Mouse (Mus musculus): ENCODE data around the gene Anapc11.
A peak's percentile ranks its signal among the peaks of the same experiment; 100 is the strongest.
"Not testable (repeated sequence)": the region's sequence is repeated elsewhere in the genome, so short reads cannot be mapped to it uniquely, and the experiment has no call there.

Anapc11 gene

DNA sequence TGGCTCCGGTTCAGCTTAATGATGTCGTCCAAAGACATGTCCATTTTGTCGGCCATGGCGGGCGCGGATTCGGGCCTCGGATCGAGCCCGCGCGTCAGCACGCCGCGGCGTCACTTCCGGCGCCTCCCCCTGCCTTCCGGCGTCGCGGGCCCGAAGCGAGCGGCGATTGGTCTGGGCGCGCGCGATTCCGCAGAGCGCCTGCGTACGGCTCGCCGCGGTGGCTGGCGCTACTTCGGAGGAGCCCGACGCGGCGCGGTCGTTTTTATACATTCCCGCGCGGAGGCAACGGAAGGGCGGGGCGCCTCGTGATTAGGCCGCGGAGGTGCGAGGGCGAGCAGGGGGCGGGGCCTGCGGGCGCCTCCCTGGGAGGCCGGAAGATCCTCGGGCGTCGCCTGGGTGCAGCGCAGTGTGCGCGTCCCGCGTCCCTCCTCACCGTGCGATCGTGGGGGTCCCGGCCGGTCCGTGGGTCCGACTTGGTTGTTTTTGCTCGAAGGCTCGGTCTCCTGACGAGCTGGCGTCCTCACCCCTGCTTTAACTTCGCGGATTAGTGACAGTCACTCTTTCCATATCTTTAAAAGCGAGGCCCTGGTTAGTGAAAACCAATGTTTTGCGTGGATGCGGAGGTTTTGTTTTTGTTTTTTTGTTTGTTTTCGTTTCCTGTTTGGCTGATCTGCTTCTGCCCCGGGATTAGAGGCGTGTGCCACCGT lies at the start of gene Anapc11, which contains the start of gene Alyref:
Gene Anapc11, plus strand, starts transcription at position 139 of the 707 bp plus-strand sequence.
Gene Alyref, minus strand, starts transcription at position 83 of the 707 bp plus-strand sequence.
- DNase-seq = peak; percentile 91 to 94

- no peak for DNase-seq
These were observed 49.4 kb upstream of the Anapc11 start for GRCm38 (mm10) chr11:120548786-120549167.

- DNase-seq = peak; percentile 93 to 95
These were observed 48.9 kb upstream of the Anapc11 start, which contains the start of gene Mcrip1 for GRCm38 (mm10) chr11:120549168-120549945. Gene Mcrip1, minus strand, starts transcription at chr11:120549727.

DNA sequence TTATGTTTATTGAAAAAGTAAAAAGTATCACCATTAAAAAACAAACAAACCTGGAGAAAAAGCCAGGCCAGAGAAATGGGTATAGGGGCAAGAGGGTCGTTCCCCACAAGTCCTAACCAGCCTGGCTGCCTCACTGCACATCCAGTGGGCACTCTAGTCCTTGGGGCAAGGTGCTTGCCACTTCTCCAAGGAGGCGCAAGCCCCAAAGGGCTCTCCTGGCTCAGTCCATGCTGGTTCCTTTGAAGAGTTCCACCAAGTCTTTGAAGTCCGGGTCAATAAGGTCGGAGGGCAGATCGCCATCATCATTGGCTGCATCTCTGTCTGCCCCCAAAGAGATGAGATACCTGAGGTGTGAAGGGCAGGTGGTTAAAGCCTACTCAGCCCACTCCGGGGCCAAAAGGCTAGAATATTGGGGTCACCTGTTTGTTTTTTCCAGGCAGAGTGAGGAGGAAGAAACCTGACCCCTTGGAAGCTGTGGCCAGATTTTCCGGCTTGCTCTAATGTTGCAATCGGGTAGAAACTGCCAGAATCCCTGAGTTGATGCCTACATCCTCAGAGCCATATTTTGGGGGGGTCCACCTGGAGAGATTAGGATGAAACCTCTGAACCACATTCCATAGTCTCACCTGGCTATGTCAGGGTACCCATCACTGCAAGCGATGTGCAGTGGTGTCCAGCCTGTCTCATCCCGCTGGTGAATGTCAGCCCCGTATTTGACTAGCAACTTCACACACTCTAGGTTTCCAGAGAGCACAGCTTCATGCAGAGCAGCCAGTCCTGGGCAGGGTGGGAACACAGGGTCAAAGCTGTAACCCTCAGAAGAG lies 48.0 kb upstream of the Anapc11 start:
- peak in 1 of 2 experiments; percentile 19 for DNase-seq

DNA sequence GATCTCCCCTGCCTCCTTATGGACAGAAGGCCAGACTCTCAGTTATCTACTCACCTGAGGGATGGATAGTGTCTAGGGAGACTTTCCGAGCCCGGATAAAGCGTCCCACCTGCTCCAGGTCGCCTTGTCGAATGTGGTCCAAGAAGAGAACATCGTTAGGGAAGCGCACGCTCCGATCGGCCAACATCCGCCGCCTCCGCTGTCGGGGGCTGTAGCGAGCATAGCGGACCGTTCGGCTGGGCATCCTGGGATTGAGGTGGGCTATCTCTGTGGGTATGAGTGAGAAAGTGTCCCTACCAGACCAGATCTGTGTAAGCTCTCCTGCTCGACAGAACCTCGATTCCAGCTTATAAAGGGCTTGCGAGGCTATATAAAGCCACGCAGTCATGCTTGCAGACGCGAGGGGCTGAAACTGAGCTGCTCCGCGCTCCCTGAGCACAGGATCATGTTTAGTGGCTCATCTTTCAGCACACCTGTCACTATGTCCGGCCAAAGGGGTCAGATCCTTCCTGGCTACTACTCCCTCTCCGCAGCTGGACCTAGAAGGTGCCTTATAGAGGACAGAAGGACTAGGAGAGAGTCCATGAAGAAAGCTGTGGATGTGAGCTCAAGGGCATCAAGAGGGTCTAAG lies 47.3 kb upstream of the Anapc11 start, which contains the start of gene Ppp1r27:
Gene Ppp1r27, minus strand, starts transcription at position 323 of the 631 bp plus-strand sequence.
- DNase-seq = no peak

DNA sequence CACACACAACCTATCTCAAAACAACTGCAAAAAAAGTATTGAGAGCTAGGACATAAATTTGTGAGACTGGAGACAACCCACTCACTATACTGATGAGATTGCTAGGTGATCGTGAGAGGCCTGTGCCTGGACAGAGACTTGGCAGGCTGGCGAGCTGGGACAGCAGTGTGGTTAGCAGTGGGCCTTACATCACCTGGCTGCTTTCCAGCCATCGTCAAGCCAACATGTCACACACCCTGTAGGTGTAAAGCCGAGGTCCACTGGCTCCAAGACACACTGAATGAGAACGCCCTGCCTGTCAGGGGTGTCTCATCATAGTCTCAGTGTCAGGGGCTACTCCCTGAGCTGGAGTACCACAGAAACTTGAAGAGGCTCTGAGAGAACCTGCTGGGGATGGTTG lies 45.5 kb upstream of the Anapc11 start:
- no peak for DNase-seq

DNA sequence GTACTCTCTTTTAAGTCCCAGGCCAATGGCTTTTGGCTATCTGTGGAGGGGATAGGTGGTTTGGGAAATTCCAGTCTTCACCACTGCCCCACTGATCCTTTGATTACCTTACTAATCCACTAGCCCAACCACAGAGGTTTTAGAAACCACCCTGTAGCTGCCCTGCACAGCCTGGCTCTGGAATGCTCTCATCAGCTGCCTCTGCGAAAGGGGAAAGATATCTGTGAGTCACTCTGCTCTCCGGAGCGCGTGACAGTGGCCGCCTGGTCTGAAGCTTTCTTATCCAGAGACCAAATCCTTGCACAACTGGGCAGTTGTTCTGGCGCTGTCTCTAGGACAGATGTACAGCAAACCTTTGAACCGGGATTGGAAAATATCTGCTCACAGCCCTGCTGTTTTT lies 43.4 kb upstream of the Anapc11 start:
- no peak for DNase-seq

GRCm38 (mm10) chr11:120555260-120555659 lies 43.0 kb upstream of the Anapc11 start:
- no peak for DNase-seq

DNA sequence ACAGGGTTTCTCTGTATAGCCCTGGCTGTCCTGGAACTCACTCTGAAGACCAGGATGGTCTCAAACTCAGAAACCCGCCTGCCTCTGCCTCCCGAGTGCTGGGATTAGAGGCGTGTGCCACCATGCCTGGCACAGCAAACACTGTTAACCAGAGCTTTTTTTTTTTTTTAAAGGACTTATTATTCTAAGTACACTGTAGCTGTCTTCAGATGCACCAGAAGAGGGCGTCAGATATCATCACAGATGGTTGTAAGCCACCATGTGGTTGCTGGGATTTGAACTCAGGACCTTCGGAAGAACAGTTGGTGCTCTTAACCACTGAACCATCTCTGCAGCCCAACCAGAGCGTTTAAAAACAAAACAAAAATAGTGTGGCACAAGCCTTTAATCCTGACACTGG lies 39.4 kb upstream of the Anapc11 start:
- DNase-seq = not testable (repeated sequence)

- DNase-seq = no peak
These were observed 37.1 kb upstream of the Anapc11 start for GRCm38 (mm10) chr11:120560952-120561728.

- no peak for DNase-seq
These were observed 35.3 kb upstream of the Anapc11 start for GRCm38 (mm10) chr11:120562949-120563348.

DNA sequence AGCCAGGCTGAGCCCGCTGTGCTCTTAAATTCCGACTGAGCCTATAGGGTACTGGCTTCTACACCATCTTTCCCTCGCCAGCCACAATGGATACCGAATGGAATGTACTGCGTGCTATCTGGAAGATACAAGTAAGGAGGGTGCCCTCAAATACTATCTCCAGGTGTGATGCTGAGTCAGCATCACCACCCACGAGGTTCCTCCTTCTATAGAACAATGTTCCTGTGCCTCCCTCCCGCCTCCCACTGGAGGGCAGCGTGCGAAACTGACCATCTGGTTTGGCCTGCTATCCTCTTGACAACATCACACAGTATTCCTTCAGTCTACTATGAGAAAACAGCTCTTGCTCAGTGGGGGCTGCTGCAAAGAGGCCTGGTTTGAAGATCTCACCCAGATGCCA lies 33.1 kb upstream of the Anapc11 start:
- DNase-seq = no peak

GRCm38 (mm10) chr11:120568324-120568723 lies 29.9 kb upstream of the Anapc11 start:
- no peak for DNase-seq

DNA sequence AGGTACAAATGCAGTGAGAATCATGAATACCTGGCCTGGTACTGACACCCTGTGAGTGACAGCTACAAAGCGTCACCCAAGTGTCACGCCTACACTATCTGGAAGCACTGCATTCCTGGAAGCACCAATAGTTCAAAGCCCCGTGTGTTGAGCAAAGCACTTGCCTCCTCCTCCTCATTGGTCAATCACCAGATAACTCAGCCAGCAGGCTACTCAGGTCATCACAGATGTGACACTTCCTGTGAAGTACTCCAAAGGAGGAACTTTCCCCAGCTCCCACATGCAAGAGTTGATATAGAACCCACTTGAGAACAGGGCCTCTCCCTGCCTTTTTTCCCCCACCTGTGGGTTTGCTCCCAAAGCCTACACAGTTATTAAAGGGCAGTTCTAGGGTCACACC lies 27.1 kb upstream of the Anapc11 start:
- no peak for DNase-seq

DNA sequence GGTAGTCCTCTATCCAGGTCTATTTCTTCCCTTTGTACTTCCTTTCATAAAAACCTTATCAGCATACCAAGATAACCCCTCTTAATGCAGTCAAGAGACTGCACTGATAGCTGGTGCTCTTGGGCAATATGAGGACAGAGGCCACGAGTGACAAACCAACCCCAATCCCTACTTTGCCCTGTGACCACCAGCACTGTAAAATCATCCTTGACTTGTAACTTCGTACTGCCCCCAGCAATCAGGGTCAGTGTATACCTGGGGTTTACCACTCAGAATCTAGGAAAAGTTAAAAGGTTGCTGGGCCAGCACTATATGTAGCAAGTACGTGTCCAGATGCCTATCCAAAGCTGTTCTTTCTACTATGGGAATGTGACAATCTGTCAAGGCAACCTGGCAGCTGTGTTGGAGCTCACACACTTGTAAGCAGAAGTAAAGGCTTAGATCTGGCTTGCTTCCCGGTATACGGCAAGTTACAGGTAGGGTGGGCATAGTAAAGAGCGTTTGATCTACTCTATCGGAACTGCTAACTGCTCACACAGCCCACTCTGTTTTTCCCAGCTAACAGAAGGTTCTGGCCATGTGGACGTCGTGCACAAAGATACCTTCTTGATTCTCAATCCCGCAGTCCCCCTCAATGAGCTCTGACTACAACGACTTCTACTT lies 26.3 kb upstream of the Anapc11 start:
- no peak for DNase-seq

DNA sequence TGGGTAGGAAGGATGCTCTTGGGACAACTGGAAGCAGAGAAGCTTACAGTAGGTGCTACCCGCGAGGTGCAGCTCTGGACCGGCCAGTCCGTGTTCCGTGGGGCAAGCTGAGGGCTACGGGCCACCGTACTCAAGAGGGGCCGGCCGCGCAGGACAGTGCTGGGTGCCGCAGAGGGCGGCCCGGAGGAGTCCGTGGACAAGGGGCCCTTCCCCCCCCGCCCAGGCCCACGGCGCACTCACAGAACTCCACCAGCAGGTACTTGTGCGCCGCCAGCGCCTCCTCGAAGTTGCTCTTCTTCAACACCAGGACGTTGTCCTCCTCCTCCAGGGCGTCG lies 25.8 kb upstream of the Anapc11 start:
- DNase-seq = peak in 1 of 2 experiments; percentile 34

GRCm38 (mm10) chr11:120572752-120573584 lies 25.3 kb upstream of the Anapc11 start, which contains the start of gene P4hb:
Gene P4hb, minus strand, starts transcription at chr11:120573253.
- DNase-seq = peak; percentile 100

GRCm38 (mm10) chr11:120573585-120574277 lies 24.5 kb upstream of the Anapc11 start:
- DNase-seq = no peak

DNA sequence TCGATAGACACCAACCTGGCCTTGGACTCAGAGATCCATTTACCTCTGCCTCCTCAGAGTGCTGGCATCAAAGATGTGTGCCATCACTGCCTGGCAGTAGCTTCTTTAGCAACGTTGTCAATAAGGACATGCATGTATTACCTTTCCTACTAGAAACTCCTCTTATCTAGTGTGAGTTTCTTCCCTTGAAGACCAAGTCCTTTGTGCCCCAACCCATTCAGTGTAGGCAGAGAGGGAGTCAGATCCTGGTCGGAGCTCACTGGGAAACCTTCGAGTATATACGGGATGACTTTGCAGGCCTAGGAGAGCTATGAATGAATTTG lies 24.0 kb upstream of the Anapc11 start:
- no peak for DNase-seq

DNA sequence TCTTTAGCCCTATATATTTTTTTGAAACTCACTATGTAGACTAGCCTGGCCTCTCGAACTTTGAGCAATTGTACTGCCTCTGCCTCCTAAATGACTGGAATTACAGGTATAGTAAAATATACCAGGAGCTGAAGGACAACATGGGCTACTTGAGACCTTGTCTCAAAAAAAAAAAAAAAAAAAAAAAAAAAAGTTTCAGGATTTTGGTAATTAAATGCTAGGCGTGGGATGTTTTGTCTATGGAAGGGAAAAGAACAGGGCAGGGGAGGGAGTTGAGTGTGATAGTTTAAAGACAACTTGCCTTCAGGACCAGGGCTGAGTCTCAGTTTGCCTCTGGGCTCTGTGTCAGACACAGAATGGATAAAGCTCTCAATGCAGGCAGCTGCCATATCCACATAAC lies 23.2 kb upstream of the Anapc11 start:
- no peak for DNase-seq
